Mouse (Mus musculus) liver, embryonic 16.5 days (tissue): Measurements from ENCODE around the gene Mtor. TPM values are rescaled to one million over a fixed set of nuclear protein-coding genes. Genes with fewer than 3 reads are reported as not detected.

ENCODE experiments used
- ATAC-seq: fragments of 200-750 bp; cut with Nextera tagmentation; 2 replicates; pipeline ENCODE4 v1.8.0; 2017; ENCODE audit warnings: low read depth, mild to moderate bottlenecking, moderate number of reproducible peaks, moderate library complexity
- H3K27ac ChIP-seq: fragments of 300-500 bp; sonication (generic); 2 replicates; pipeline ENCODE4 v1.5.1; 2014; ENCODE audit warnings: mild to moderate bottlenecking, low read length
- H3K27me3 ChIP-seq: fragments of 300-500 bp; sonication (generic); 2 replicates; pipeline ENCODE4 v1.6.1; 2014; ENCODE audit warnings: low read depth, low read length, mixed read lengths; ENCODE audit not compliant: control insufficient read depth, insufficient read depth
- H3K36me3 ChIP-seq: fragments of 300-500 bp; sonication (generic); 2 replicates; pipeline ENCODE4 v1.6.1; 2014; ENCODE audit warnings: mild to moderate bottlenecking; ENCODE audit not compliant: control insufficient read depth, insufficient read depth
- H3K4me1 ChIP-seq: fragments of 300-500 bp; sonication (generic); 2 replicates; pipeline ENCODE4 v1.6.1; 2014; ENCODE audit warnings: low read depth, low read length, mixed read lengths; ENCODE audit not compliant: control insufficient read depth
- H3K4me2 ChIP-seq: fragments of 300-500 bp; sonication (generic); 2 replicates; pipeline ENCODE4 v1.6.1; 2014; ENCODE audit warnings: low read depth, low read length, mixed read lengths
- H3K4me3 ChIP-seq: fragments of 300-500 bp; sonication (generic); 2 replicates; pipeline ENCODE4 v1.5.1; 2014; ENCODE audit warnings: low read depth, mild to moderate bottlenecking, low read length
- H3K9ac ChIP-seq: fragments of 300-500 bp; sonication (generic); 2 replicates; pipeline ENCODE4 v1.6.1; 2014; ENCODE audit warnings: low read depth, low read length
- H3K9me3 ChIP-seq: fragments of 300-500 bp; sonication (generic); replicated peaks from 2 replicates; pipeline ENCODE4 v1.6.1; 2016; ENCODE audit warnings: low read length; ENCODE audit not compliant: control insufficient read depth
- WGBS: fragments of 180-500 bp; shearing (Covaris S2); extraction: QIAGEN DNeasy Blood & Tissue Kit; methylation state at CpG from one replicate; pipeline ENCODE4 v1.1.7; 2014; ENCODE audit not compliant: insufficient replicate concordance; 5-methylcytosine and 5-hydroxymethylcytosine counted together
- polyA plus RNA-seq: library from polyadenylated mRNA; unstranded; fragments of >200 nt; fragmentation: Nextera tagmentation; extraction: Ambion mirVana; gene quantifications from 2 replicates; pipeline ENCODE4 v1.2.1, GENCODE M21; 2015

Mtor gene
- polyA plus RNA-seq, 1 experiment from 2014 or later = 7.6 TPM

DNA sequence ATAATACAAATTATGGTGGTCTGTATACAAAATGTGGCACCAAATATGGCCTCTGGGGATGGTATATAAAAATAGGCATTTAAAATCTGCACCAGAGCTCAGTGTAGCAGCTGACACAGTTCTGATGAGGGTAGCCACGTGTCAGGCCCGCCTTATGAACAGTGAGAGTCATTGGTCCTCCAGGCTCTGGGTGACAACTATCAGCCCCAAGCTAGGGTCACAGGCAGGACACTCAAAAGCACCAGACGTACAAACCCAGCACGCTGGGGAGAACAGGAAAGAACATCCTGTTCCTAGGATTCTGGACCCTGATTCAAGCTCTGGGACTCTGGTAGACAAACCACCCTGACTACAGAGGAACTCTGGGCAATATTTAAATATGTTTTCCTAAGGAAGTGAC is 13.9 kb upstream of the Mtor start:
- H3K27me3 ChIP-seq = no peaks in the 10 kb centered on the region
- peaks cover 4% of the 10 kb centered on the region; the same call in 1 of the 2 replicates for H3K36me3 ChIP-seq
- no peak overlapping the region for H3K4me2 ChIP-seq
- H3K9me3 ChIP-seq = no peaks in the 10 kb centered on the region
- no peak overlapping the region for H3K4me3 ChIP-seq
- ATAC-seq = no peak
- WGBS = 71% methylated on average over 4 of the region's 4 CpGs
- H3K4me1 ChIP-seq = peaks cover 3% of the 10 kb centered on the region; the same call in 1 of the 2 replicates
- H3K9ac ChIP-seq = no peak overlapping the region
- H3K27ac ChIP-seq = no peak overlapping the region

DNA sequence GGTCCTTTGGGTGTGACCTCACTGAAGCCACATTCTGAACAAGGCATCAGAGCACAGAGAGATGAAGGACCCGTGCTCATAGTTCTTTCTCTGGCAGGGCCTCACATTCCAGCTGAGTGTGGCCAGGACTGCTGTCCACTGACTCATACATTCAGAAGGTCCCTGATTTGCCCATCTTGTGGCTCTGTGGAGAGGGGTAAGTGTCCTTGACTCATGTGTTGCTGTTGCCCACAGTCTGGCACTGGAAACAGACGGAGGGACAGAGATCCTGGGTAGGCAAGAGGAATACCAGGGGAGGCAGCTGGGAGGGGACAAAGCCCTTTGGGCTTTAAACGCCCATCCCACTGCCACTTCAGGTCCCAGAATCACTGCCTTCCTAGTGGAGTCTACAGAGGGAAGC is 13.3 kb upstream of the Mtor start:
- no peak for ATAC-seq
- Histone ChIP-seq H3K4me2 (no peak overlapping the region), H3K9me3 (no peaks in the 10 kb centered on the region), H3K27me3 (no peaks in the 10 kb centered on the region), H3K4me3 (no peak overlapping the region), H3K4me1 (peaks cover 3% of the 10 kb centered on the region; the same call in 1 of the 2 replicates), H3K36me3 (peaks cover 4% of the 10 kb centered on the region; the same call in 1 of the 2 replicates), H3K9ac (no peak overlapping the region), H3K27ac (no peak overlapping the region)
- WGBS = 73% methylated on average over 3 of the region's 3 CpGs

DNA sequence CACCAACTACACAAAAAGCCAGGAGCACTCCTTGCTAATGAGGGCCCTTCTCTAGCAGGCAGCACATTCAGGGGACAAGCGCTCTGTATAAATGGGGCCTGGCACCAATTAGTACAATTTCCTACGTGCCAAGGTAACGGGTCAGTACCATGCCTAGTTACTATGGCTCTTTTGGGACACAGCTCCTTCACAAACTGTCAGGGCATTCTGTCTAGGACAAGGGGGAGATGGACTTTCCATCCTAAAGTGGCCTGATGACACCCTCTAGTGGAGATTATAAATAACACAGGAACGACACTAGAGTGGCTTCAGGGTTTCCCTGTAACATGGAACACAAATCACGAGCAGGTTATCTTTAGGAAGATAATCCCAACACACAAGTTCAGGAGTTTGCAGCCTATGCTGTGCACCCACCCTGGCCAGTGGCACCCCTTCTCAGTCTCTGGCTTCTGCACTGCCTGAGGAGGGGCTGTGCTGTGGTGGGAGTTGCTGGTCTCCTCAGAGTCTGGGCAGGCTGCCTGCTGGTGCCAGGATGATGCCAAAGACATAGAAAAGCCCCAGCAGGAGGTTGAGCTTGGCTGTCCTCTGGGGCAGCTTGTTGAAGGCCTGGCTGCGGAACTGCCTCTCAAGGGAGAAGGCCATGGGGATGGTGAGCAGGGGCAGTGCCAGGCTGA is 12.6 kb upstream of the Mtor start:
- ATAC-seq = no peak
- peaks cover 4% of the 10 kb centered on the region; the same call in 1 of the 2 replicates for H3K36me3 ChIP-seq
- WGBS = 65% methylated on average over 6 of the region's 6 CpGs

DNA sequence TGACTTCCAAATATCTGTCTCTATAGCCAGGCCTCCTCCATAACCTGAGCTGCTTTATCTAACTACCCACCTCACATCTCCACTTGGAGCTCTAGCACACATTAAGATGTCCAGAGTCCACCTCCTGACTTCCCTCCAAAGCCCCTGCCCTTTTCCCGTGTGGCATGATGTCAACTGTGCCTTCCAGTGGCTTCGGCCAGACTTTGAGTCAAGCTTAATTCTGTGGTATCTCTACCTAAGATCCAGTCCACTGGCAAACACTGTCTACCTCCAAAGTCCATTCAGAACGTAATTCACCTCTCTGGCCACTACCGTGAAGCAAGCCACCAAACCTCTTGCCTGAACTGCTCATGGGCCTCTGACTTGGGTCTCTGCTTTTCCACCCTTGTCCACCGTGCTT is 6.5 kb upstream of the Mtor start:
- H3K4me2 ChIP-seq = no peak overlapping the region
- no peaks in the 10 kb centered on the region for H3K9me3 ChIP-seq
- H3K4me1 ChIP-seq = peaks cover 23% of the 10 kb centered on the region
- H3K27me3 ChIP-seq = no peaks in the 10 kb centered on the region
- no peak overlapping the region for H3K4me3 ChIP-seq
- WGBS = 74% methylated on average over 5 of the region's 5 CpGs
- no peak overlapping the region for H3K27ac ChIP-seq
- no peak overlapping the region for H3K9ac ChIP-seq
- no peak for ATAC-seq
- no peaks in the 10 kb centered on the region for H3K36me3 ChIP-seq

More for the DNA sequence above, 12.6 kb upstream of the Mtor start:
- Histone ChIP-seq H3K27ac (no peak overlapping the region), H3K4me2 (no peak overlapping the region), H3K27me3 (no peaks in the 10 kb centered on the region), H3K9ac (no peak overlapping the region), H3K4me1 (peaks cover 3% of the 10 kb centered on the region; the same call in 1 of the 2 replicates), H3K4me3 (no peak overlapping the region), H3K9me3 (no peaks in the 10 kb centered on the region)

DNA sequence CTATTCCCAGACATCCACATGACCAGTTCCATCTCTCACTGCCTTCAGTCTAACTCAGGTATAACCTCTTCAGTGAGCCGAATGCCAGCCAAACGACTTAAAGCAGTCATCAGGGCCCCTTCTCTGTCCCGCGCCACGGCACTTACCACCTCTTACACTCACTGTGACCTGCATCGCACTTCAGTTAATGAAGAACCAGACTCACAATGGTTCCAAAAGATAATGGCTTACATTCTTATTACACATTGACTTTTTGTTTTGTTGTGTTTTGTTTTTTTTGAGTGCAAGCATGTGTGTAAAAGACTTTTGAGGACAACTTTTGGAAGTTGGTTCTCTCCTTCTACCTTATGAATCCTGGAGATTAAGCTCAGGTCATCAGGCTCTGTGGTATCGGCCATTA is 5.8 kb upstream of the Mtor start:
- no peaks in the 10 kb centered on the region for H3K36me3 ChIP-seq
- no peak overlapping the region for H3K4me2 ChIP-seq
- H3K27ac ChIP-seq = no peak overlapping the region
- no peaks in the 10 kb centered on the region for H3K9me3 ChIP-seq
- no peak overlapping the region for H3K9ac ChIP-seq
- no peak overlapping the region for H3K4me3 ChIP-seq
- 73% methylated on average over 7 of the region's 7 CpGs for WGBS
- H3K27me3 ChIP-seq = no peaks in the 10 kb centered on the region
- no peak for ATAC-seq
- peaks cover 25% of the 10 kb centered on the region for H3K4me1 ChIP-seq

DNA sequence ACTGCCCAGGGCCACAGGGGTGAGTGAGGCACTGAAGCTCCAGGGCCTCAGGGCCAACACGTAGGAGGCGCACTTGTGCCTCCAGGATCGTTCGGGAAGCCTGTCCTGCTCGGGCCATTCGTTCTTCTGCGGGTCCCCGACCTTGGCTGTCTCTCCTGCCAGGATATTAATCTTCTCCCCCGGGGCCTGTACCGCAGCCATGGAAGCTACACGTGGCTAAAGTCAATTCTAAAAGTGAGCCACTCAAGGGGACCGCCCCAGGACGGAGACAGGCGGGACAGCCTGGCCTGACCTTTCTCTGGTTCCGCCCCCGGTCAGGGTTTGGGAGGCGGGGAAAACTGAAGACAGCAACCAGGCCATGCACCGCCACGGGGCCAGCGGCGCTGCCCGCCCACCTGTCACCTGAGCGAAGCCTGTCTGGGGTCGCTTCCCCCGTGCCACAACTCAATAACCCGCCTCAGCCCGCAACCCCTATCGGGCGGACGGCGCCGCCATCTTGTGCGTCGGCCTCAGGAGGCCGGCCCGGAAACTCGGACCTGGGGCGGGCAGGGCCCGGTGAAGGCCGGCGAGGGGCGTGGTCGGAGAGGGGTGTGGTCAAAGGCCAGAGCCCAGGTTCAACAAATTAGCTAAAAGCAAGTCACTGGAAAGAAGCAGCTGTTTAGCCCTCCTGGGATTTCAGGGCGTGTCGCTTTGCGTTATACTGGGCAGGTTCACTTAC is 4.0 kb upstream of the Mtor start, which contains the start of gene Ubiad1:
TSS of gene Ubiad1 (minus strand) at position 522 of the 718 bp plus-strand sequence.
- Histone ChIP-seq H3K27ac (peak within 1 kb of the TSS; percentile 88), H3K4me3 (peak within 1 kb of the TSS; percentile 88), H3K4me1 (peaks cover 32% of the 10 kb centered on the region), H3K27me3 (no peaks in the 10 kb centered on the region), H3K4me2 (peak within 1 kb of the TSS; percentile 89), H3K9me3 (no peaks in the 10 kb centered on the region), H3K36me3 (no peaks in the 10 kb centered on the region), H3K9ac (peak within 1 kb of the TSS; percentile 88)
- peak; percentile 71 for ATAC-seq
- WGBS = under 1% methylated on average over 46 of the region's 46 CpGs

DNA sequence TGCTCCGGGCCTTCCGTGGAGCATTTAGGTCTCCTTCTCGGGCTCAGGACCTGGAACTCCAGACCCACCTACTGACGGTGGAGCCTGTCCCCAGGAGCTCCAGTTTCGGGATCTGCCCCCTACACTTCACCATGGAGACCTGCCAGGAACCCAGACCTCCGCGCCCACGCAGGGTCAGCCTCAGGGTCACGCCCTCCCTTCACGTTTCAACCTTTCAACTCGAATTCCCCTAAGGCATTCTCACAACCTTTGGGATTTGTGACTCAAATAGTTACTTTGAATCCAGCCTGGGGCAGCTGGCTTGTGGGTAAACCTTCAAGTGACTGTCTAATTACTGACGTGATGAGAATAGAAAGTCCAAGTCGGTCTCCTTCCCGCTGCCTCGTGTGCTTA is 438 bp downstream of the Mtor start:
- Histone ChIP-seq H3K27ac (peak overlapping the region; percentile 81), H3K36me3 (peaks cover 14% of the 10 kb centered on the region), H3K27me3 (no peaks in the 10 kb centered on the region), H3K9ac (peak overlapping the region; percentile 95), H3K9me3 (no peaks in the 10 kb centered on the region), H3K4me1 (peaks cover 28% of the 10 kb centered on the region), H3K4me3 (peak overlapping the region; percentile 98), H3K4me2 (peak overlapping the region; percentile 89)
- under 1% methylated on average over 15 of the region's 15 CpGs for WGBS
- peak; percentile 33 for ATAC-seq

DNA sequence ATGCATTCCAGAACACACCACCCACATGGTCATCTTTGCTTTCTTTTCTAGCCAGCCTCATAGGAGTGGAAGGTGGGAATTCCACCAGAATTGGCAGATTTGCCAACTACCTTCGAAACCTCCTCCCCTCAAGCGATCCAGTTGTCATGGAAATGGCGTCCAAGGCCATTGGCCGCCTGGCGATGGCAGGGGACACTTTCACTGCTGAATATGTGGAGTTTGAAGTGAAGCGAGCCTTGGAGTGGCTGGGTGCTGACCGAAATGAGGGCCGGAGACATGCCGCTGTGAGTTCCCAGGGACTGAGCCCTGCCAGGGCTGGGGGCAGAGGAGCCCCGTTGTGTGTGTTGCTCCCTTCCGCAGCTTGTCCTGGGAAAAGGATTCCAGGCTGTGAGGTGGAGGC is 5.3 kb downstream of the Mtor start:
- ATAC-seq = no peak
- Histone ChIP-seq H3K4me2 (no peak overlapping the region), H3K9me3 (no peaks in the 10 kb centered on the region), H3K9ac (no peak overlapping the region), H3K36me3 (peaks cover 35% of the 10 kb centered on the region), H3K4me1 (peaks cover 8% of the 10 kb centered on the region), H3K4me3 (no peak overlapping the region), H3K27me3 (no peaks in the 10 kb centered on the region), H3K27ac (no peak overlapping the region)
- 83% methylated on average over 11 of the region's 11 CpGs for WGBS

DNA sequence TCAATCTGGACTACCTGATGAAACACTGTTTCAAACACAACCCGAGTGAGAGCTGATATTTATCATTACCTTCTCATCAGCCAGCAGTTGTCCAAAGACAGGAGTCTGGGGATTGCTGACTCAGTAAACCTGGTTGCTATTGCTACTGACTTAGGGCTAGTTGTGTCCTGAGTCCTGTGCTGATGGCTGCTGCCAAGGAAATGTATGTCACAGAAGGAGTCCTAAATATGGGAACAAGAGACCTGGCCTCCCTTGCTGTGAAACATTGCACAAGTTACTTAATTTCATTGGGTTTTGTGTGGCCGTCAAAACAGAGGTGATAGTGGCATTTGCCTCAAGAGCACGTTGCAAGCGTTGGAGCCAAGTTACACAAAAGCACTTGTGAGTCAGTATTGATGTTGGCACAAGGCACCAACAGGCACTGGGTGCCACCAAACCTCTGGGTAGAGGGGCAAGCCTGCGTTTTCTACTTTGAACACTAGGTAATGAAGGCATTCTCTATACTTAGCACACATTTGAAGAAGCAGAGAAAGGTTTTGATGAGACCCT is 7.1 kb downstream of the Mtor start:
- Histone ChIP-seq H3K4me3 (no peak overlapping the region), H3K27ac (no peak overlapping the region), H3K36me3 (peaks cover 40% of the 10 kb centered on the region), H3K27me3 (no peaks in the 10 kb centered on the region), H3K4me1 (no peaks in the 10 kb centered on the region), H3K9ac (no peak overlapping the region), H3K4me2 (no peak overlapping the region), H3K9me3 (no peaks in the 10 kb centered on the region)
- ATAC-seq = no peak
- WGBS = 75% methylated on average over 5 of the region's 5 CpGs
